Mouse (Mus musculus): ENCODE measurements around the gene Crabp1. TPM values are rescaled to one million over a fixed set of nuclear protein-coding genes. Genes with fewer than 3 reads are reported as not detected.
A peak's percentile ranks its signal among the peaks of the same experiment; 100 is the strongest.

The Crabp1 gene
- polyA plus RNA-seq, 1 experiment from 2014 or later = 126 TPM

GRCm38 (mm10) chr9:54734639-54735252 lies 29.8 kb upstream of the Crabp1 start:
- 21% methylated on average over 11 of the region's 11 CpGs for WGBS

GRCm38 (mm10) chr9:54736284-54736701 lies 28.3 kb upstream of the Crabp1 start:
- Histone ChIP-seq H3K9me3 (ENCODE audit: control insufficient read depth, low read depth, low read length) (no peaks in the 10 kb centered on the region), H3K36me3 (ENCODE audit: control insufficient read depth, insufficient read depth, low read length) (no peaks in the 10 kb centered on the region), H3K9ac (replicated peaks; ENCODE audit: low read depth, low read length) (no peak overlapping the region), H3K27me3 (ENCODE audit: control insufficient read depth, insufficient read depth, low read length) (no peaks in the 10 kb centered on the region), H3K27ac (ENCODE audit: low read length) (no peak overlapping the region), H3K4me1 (ENCODE audit: control insufficient read depth, insufficient read depth, low read length) (peaks cover 10% of the 10 kb centered on the region), H3K4me2 (replicated peaks; ENCODE audit: low read depth, low read length) (no peak overlapping the region), H3K4me3 (ENCODE audit: low read depth, low read length) (no peak overlapping the region)
- no peak for ATAC-seq (ENCODE audit: insufficient number of reproducible peaks, insufficient read depth, low FRiP score, low read depth)
- WGBS = 24% methylated on average over 9 of the region's 9 CpGs

More at GRCm38 (mm10) chr9:54734639-54735252, 29.8 kb upstream of the Crabp1 start:
- no peak for ATAC-seq (ENCODE audit: insufficient number of reproducible peaks, insufficient read depth, low FRiP score, low read depth)
- Histone ChIP-seq H3K27ac (ENCODE audit: low read length) (no peak overlapping the region), H3K36me3 (ENCODE audit: control insufficient read depth, insufficient read depth, low read length) (no peaks in the 10 kb centered on the region; the same call in 1 of the 2 replicates), H3K9me3 (ENCODE audit: control insufficient read depth, low read depth, low read length) (no peaks in the 10 kb centered on the region), H3K9ac (replicated peaks; ENCODE audit: low read depth, low read length) (no peak overlapping the region), H3K4me2 (replicated peaks; ENCODE audit: low read depth, low read length) (peak overlapping the region; percentile 37; the same call in 1 of the 2 replicates), H3K27me3 (ENCODE audit: control insufficient read depth, insufficient read depth, low read length) (no peaks in the 10 kb centered on the region), H3K4me3 (ENCODE audit: low read depth, low read length) (peak overlapping the region; percentile 78), H3K4me1 (ENCODE audit: control insufficient read depth, insufficient read depth, low read length) (peaks cover 10% of the 10 kb centered on the region)

- no peak overlapping the region for H3K4me3 ChIP-seq (ENCODE audit: low read depth, low read length)
- H3K9me3 ChIP-seq (ENCODE audit: control insufficient read depth, low read depth, low read length) = no peaks in the 10 kb centered on the region
- no peak overlapping the region for H3K27ac ChIP-seq (ENCODE audit: low read length)
- peaks cover 3% of the 10 kb centered on the region for H3K4me1 ChIP-seq (ENCODE audit: control insufficient read depth, insufficient read depth, low read length)
- 26% methylated on average over 3 of the region's 3 CpGs for WGBS
- ATAC-seq (ENCODE audit: insufficient number of reproducible peaks, insufficient read depth, low FRiP score, low read depth) = no peak
- no peak overlapping the region for H3K4me2 ChIP-seq (replicated peaks; ENCODE audit: low read depth, low read length)
- H3K9ac ChIP-seq (replicated peaks; ENCODE audit: low read depth, low read length) = no peak overlapping the region
- H3K36me3 ChIP-seq (ENCODE audit: control insufficient read depth, insufficient read depth, low read length) = no peaks in the 10 kb centered on the region
- H3K27me3 ChIP-seq (ENCODE audit: control insufficient read depth, insufficient read depth, low read length) = no peaks in the 10 kb centered on the region
These were observed 26.2 kb upstream of the Crabp1 start for GRCm38 (mm10) chr9:54738376-54738775.

DNA sequence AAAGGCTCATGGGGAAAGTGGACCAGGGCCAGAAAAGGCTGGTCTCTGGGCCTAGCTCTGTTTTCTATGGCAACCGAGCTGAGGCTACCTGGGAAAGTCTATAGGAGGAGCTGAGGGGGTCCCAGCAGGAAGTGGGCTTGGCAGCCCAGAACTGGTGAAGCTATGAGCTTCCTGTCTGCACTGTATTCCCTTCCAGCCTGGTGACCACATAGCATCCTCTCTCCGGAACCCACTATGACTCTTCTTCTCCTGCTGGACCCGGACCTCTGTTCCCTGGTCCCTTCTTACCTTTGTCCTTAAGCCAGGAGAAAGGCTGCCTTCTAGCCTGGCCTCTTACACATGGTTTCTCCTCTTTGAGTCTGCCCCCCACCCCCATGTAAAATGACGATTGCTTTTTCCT lies 20.7 kb upstream of the Crabp1 start:
- Histone ChIP-seq H3K9ac (replicated peaks; ENCODE audit: low read depth, low read length) (no peak overlapping the region), H3K27ac (ENCODE audit: low read length) (no peak overlapping the region), H3K36me3 (ENCODE audit: control insufficient read depth, insufficient read depth, low read length) (no peaks in the 10 kb centered on the region), H3K27me3 (ENCODE audit: control insufficient read depth, insufficient read depth, low read length) (no peaks in the 10 kb centered on the region), H3K9me3 (ENCODE audit: control insufficient read depth, low read depth, low read length) (no peaks in the 10 kb centered on the region), H3K4me2 (replicated peaks; ENCODE audit: low read depth, low read length) (no peak overlapping the region), H3K4me1 (ENCODE audit: control insufficient read depth, insufficient read depth, low read length) (no peaks in the 10 kb centered on the region), H3K4me3 (ENCODE audit: low read depth, low read length) (no peak overlapping the region)
- ATAC-seq (ENCODE audit: insufficient number of reproducible peaks, insufficient read depth, low FRiP score, low read depth) = no peak
- WGBS = 81% methylated on average over 4 of the region's 4 CpGs

DNA sequence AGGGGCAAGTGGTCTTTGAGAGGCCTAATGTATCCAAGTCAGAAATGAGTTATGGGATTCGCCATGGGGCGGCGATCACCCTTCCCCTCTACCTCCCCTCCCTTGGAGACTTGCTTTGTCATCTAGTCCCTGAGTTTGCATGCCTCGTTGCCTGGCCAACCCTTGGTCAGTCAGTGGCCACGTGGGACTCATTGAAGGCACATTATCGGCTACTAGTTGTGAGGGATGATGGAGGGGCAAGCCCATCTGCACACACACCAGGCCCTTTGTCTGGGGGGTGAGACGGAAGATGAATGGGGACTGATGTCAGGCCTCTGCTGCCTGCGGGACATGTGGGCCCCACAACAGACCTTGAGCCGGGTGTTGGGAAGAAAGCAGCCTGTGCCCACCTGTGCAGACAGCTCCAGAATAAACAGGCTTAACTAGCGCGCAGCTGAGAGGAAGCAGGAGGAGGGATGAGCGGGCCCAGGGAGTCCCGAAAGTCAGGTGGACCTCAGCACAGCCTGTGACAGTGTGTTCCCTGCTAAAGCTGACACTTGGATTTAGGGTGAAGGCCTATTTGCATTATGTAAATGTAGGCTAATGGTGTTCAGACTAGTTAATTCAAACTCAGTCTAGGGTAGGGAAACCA lies 18.7 kb upstream of the Crabp1 start:
- Histone ChIP-seq H3K27ac (ENCODE audit: low read length) (no peak overlapping the region), H3K9ac (replicated peaks; ENCODE audit: low read depth, low read length) (no peak overlapping the region), H3K27me3 (ENCODE audit: control insufficient read depth, insufficient read depth, low read length) (no peaks in the 10 kb centered on the region), H3K9me3 (ENCODE audit: control insufficient read depth, low read depth, low read length) (no peaks in the 10 kb centered on the region), H3K4me2 (replicated peaks; ENCODE audit: low read depth, low read length) (no peak overlapping the region), H3K4me1 (ENCODE audit: control insufficient read depth, insufficient read depth, low read length) (no peaks in the 10 kb centered on the region), H3K36me3 (ENCODE audit: control insufficient read depth, insufficient read depth, low read length) (no peaks in the 10 kb centered on the region), H3K4me3 (ENCODE audit: low read depth, low read length) (no peak overlapping the region)
- 23% methylated on average over 13 of the region's 13 CpGs for WGBS
- ATAC-seq (ENCODE audit: insufficient number of reproducible peaks, insufficient read depth, low FRiP score, low read depth) = 0 out of 2 replicates have a peak, but pooled peaks have one; percentile 23

- Histone ChIP-seq H3K9ac (replicated peaks; ENCODE audit: low read depth, low read length) (no peak overlapping the region), H3K4me2 (replicated peaks; ENCODE audit: low read depth, low read length) (no peak overlapping the region), H3K27me3 (ENCODE audit: control insufficient read depth, insufficient read depth, low read length) (no peaks in the 10 kb centered on the region), H3K4me1 (ENCODE audit: control insufficient read depth, insufficient read depth, low read length) (no peaks in the 10 kb centered on the region), H3K4me3 (ENCODE audit: low read depth, low read length) (no peak overlapping the region), H3K27ac (ENCODE audit: low read length) (no peak overlapping the region), H3K36me3 (ENCODE audit: control insufficient read depth, insufficient read depth, low read length) (no peaks in the 10 kb centered on the region), H3K9me3 (ENCODE audit: control insufficient read depth, low read depth, low read length) (no peaks in the 10 kb centered on the region)
- ATAC-seq (ENCODE audit: insufficient number of reproducible peaks, insufficient read depth, low FRiP score, low read depth) = no peak
- 78% methylated on average over 7 of the region's 7 CpGs for WGBS
These were observed 14.2 kb upstream of the Crabp1 start for GRCm38 (mm10) chr9:54750215-54750981.

- H3K9ac ChIP-seq (replicated peaks; ENCODE audit: low read depth, low read length) = no peak overlapping the region
These were observed 12.9 kb upstream of the Crabp1 start for GRCm38 (mm10) chr9:54751684-54752083.

DNA sequence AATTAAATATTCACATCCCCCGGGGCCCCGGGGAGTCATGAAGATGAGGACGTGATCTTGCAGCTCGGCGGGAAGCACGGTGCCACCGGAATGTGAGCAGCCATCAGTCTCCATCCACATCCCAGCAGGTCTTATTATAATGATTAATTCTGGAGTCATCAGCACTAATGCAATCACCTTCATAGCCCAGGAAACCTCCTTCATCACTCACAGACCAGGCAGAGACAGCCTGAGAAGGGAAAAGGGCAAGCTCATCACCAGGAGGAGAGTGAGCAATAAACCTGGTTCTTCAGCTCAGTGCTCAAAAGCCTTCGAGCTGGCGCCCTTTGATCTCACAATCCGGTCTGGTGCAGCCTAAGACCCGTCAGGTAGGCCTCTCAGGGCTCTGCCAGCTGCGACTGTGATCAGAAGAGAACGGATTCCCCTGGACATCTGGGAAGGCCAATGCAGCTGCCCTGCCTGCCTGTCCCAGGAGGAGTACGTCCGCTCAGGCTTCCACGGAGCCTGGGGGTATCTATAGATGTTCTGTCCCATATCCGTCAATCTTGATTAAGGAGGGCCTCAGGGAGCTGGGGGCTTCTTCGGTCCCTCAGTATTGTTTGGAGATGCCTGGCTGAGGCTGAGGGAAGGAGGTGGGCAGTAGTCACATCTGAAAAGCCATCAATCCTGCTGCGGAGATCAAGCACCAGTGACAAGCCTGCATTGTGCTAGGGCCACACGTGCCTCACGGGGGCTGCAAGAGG lies 12.2 kb upstream of the Crabp1 start:
- H3K4me1 ChIP-seq (ENCODE audit: control insufficient read depth, insufficient read depth, low read length) = no peaks in the 10 kb centered on the region
- no peak overlapping the region for H3K4me3 ChIP-seq (ENCODE audit: low read depth, low read length)
- WGBS = 23% methylated on average over 21 of the region's 21 CpGs
- no peak overlapping the region for H3K27ac ChIP-seq (ENCODE audit: low read length)
- no peak overlapping the region for H3K9ac ChIP-seq (replicated peaks; ENCODE audit: low read depth, low read length)
- no peak for ATAC-seq (ENCODE audit: insufficient number of reproducible peaks, insufficient read depth, low FRiP score, low read depth)
- H3K27me3 ChIP-seq (ENCODE audit: control insufficient read depth, insufficient read depth, low read length) = no peaks in the 10 kb centered on the region
- H3K4me2 ChIP-seq (replicated peaks; ENCODE audit: low read depth, low read length) = no peak overlapping the region
- H3K9me3 ChIP-seq (ENCODE audit: control insufficient read depth, low read depth, low read length) = no peaks in the 10 kb centered on the region
- no peaks in the 10 kb centered on the region for H3K36me3 ChIP-seq (ENCODE audit: control insufficient read depth, insufficient read depth, low read length)

More at GRCm38 (mm10) chr9:54751684-54752083, 12.9 kb upstream of the Crabp1 start:
- H3K4me2 ChIP-seq (replicated peaks; ENCODE audit: low read depth, low read length) = no peak overlapping the region
- no peaks in the 10 kb centered on the region for H3K4me1 ChIP-seq (ENCODE audit: control insufficient read depth, insufficient read depth, low read length)
- WGBS = 83% methylated on average over 2 of the region's 2 CpGs
- no peaks in the 10 kb centered on the region for H3K27me3 ChIP-seq (ENCODE audit: control insufficient read depth, insufficient read depth, low read length)
- no peaks in the 10 kb centered on the region for H3K36me3 ChIP-seq (ENCODE audit: control insufficient read depth, insufficient read depth, low read length)
- H3K4me3 ChIP-seq (ENCODE audit: low read depth, low read length) = no peak overlapping the region
- no peak overlapping the region for H3K27ac ChIP-seq (ENCODE audit: low read length)
- no peaks in the 10 kb centered on the region for H3K9me3 ChIP-seq (ENCODE audit: control insufficient read depth, low read depth, low read length)
- no peak for ATAC-seq (ENCODE audit: insufficient number of reproducible peaks, insufficient read depth, low FRiP score, low read depth)

Measured in stomach, embryonic 14.5 days (tissue).